Mouse (Mus musculus) hindbrain, embryonic 11.5 days (tissue): ENCODE data around the gene Kcnip4. TPM values are rescaled to one million over a fixed set of nuclear protein-coding genes. Genes with fewer than 3 reads are reported as not detected.

Experiments used
- ATAC-seq: fragments of 200-750 bp; cut with Nextera tagmentation; 2 replicates; pipeline ENCODE4 v1.8.0; 2017; ENCODE audit warnings: mild to moderate bottlenecking, moderate TSS enrichment, moderate library complexity; ENCODE audit not compliant: low FRiP score
- DNase-seq: peaks from one replicate; pipeline ENCODE4 v3.0.0-alpha.2; 2015; ENCODE audit warnings: low spot score
- H3K27ac ChIP-seq: fragments of 300-500 bp; sonication (generic); 2 replicates; pipeline ENCODE4 v1.5.1; 2014; ENCODE audit warnings: mild to moderate bottlenecking, low read depth, low read length
- H3K27me3 ChIP-seq: fragments of 300-500 bp; sonication (generic); 2 replicates; pipeline ENCODE4 v1.6.1; 2014; ENCODE audit warnings: mild to moderate bottlenecking, low read length, moderate library complexity, mixed read lengths; ENCODE audit not compliant: control insufficient read depth, insufficient read depth
- H3K36me3 ChIP-seq: fragments of 300-500 bp; sonication (generic); 2 replicates; pipeline ENCODE4 v1.6.1; 2014; ENCODE audit warnings: mild to moderate bottlenecking, low read length, moderate library complexity, mixed read lengths; ENCODE audit not compliant: control insufficient read depth, insufficient read depth
- H3K4me1 ChIP-seq: fragments of 300-500 bp; sonication (generic); replicated peaks from 2 replicates; pipeline ENCODE4 v1.6.1; 2014; ENCODE audit warnings: low read length, mixed read lengths; ENCODE audit not compliant: control insufficient read depth, insufficient read depth
- H3K4me2 ChIP-seq: fragments of 300-500 bp; sonication (generic); replicated peaks from 2 replicates; pipeline ENCODE4 v1.6.1; 2014; ENCODE audit warnings: mild to moderate bottlenecking, low read depth, low read length
- H3K4me3 ChIP-seq: fragments of 300-500 bp; sonication (generic); 2 replicates; pipeline ENCODE4 v1.5.1; 2014; ENCODE audit warnings: low read depth, low read length
- H3K9ac ChIP-seq: fragments of 300-500 bp; sonication (generic); 2 replicates; pipeline ENCODE4 v1.6.1; 2014; ENCODE audit warnings: low read depth, low read length
- H3K9me3 ChIP-seq: fragments of 300-500 bp; sonication (generic); 2 replicates; pipeline ENCODE4 v1.6.1; 2016; ENCODE audit warnings: low read length; ENCODE audit not compliant: control insufficient read depth
- whole genome bisulfite sequencing: fragments of 180-500 bp; shearing (Covaris S2); extraction: QIAGEN DNeasy Blood & Tissue Kit; methylation state at CpG from one replicate; pipeline ENCODE4 v1.1.7; 2014; 5-methylcytosine and 5-hydroxymethylcytosine counted together
- polyA plus RNA-seq: library from polyadenylated mRNA; unstranded; fragments of >200 nt; fragmentation: Nextera tagmentation; extraction: Ambion mirVana; gene quantifications from 2 replicates; pipeline ENCODE4 v1.2.1, GENCODE M21; 2014

The Kcnip4 gene
- polyA plus RNA-seq, 1 experiment from 2014 or later: 4.2 TPM

DNA sequence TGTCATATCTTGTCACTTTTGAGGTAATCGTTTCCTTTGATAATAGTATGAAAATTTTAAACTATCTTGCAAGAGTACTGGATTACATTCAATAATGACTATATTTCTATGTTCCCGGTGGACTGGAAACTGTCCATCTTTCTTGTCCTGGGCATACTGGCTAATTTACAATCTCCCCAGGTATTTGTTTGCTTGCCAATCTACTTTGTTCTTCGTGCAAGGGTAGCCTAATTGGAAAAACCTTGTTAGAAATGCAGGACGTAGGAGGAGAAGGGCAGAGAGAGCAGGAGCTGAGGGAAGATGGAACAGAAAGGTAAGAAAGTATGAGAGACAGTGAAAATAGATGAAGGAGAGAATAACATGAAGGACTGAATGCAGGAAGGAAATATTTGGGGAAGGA lies 226.1 kb downstream of the Kcnip4 start:
- Histone ChIP-seq H3K4me1 (no peaks in the 10 kb centered on the region), H3K4me2 (no peak overlapping the region), H3K27me3 (no peaks in the 10 kb centered on the region), H3K4me3 (no peak overlapping the region), H3K36me3 (no peaks in the 10 kb centered on the region), H3K9ac (no peak overlapping the region), H3K9me3 (no peaks in the 10 kb centered on the region), H3K27ac (no peak overlapping the region)
- ATAC-seq: no peak
- no peak for DNase-seq
- WGBS: 58% methylated on average over 4 of the region's 4 CpGs

DNA sequence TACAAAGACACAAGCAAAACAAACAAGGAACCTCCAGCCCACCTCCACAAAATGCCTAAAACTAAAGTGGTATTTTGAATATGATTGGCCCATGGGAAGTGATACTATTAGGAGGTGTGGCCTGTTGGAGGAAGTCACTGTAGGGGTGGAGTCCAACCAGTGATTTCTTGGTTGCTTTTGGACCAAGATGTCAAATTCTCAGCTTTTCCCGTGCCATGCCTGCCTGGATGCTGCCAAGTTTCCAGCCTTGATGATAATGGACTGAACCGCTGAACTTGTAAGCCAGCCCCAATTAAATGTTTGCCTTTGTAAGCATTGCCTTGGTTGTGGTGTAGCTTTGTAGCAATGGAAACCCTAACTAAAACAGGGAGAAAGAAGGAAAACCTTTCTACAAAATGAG lies 232.3 kb downstream of the Kcnip4 start:
- no peaks in the 10 kb centered on the region for H3K27me3 ChIP-seq
- WGBS: 98% methylated on average over 2 of the region's 2 CpGs
- ATAC-seq: no peak
- H3K9ac ChIP-seq: no peak overlapping the region
- H3K4me1 ChIP-seq: no peaks in the 10 kb centered on the region
- DNase-seq: no peak
- no peaks in the 10 kb centered on the region for H3K36me3 ChIP-seq
- no peaks in the 10 kb centered on the region for H3K9me3 ChIP-seq
- H3K4me3 ChIP-seq: no peak overlapping the region
- H3K4me2 ChIP-seq: no peak overlapping the region
- H3K27ac ChIP-seq: no peak overlapping the region

DNA sequence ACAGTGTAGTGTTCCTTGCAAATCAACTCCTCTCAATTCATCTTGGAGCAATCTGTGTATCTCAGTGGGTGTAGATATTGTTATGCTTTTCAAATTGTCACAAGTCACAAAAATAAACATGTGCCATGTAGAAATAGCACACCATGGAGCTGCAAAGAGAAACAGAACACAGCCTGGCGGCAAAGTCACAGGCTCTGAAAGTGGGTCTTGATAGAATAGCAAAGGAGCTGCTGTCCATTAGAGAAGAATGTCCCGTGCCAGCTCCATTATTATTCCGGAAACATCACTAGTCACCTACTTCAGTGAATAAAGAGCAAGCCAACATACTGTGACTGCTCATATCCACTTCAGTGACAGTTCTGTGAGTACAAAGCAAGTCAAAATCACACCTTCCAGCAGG lies 232.9 kb downstream of the Kcnip4 start:
- no peak overlapping the region for H3K4me2 ChIP-seq
- no peaks in the 10 kb centered on the region for H3K4me1 ChIP-seq
- no peaks in the 10 kb centered on the region for H3K27me3 ChIP-seq
- ATAC-seq (no peak), DNase-seq (no peak)
- H3K9me3 ChIP-seq: no peaks in the 10 kb centered on the region
- no peaks in the 10 kb centered on the region for H3K36me3 ChIP-seq
- no peak overlapping the region for H3K9ac ChIP-seq
- no peak overlapping the region for H3K4me3 ChIP-seq
- no peak overlapping the region for H3K27ac ChIP-seq
- 78% methylated on average over 3 of the region's 3 CpGs for WGBS

DNA sequence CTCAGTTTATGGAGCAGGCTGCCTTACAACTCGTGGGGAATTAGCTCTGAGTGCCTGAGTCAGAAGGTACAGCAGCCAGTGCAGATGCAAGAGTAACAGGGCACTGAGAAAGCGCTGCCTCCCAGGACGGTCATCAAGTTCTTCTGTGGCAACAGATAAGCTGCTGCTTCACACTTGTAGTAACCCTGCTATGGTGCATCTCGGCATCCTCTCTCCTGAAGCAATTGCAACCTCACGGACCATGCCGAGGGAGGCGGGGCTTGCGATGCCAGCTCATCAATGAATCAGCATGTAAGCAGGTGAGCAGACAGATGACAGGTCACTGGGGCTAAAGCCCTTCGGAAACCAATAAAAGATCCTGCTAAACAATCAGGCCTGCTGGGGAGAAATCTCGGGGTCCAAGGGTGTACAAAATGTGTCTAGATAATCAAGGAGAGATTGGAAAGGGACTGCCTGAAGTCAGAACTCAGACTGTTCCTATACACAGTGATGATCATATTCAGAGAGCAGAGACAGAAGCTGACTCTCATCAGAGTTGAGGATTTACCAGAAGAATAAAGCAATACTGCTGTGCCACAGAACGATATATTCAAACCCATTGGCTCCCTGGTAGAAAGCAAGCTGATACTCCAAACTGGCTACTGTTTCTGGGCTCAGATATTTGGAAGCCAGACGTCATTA lies 239.1 kb downstream of the Kcnip4 start:
- no peak overlapping the region for H3K4me3 ChIP-seq
- H3K4me1 ChIP-seq: no peaks in the 10 kb centered on the region
- no peaks in the 10 kb centered on the region for H3K27me3 ChIP-seq
- H3K9me3 ChIP-seq: no peaks in the 10 kb centered on the region
- no peaks in the 10 kb centered on the region for H3K36me3 ChIP-seq
- WGBS: 31% methylated on average over 12 of the region's 12 CpGs
- 0 out of 2 replicates have a peak, but pooled peaks have one; percentile 45 for ATAC-seq
- H3K27ac ChIP-seq: no peak overlapping the region
- H3K9ac ChIP-seq: no peak overlapping the region
- peak overlapping the region; percentile 7; the same call in 1 of the 2 replicates for H3K4me2 ChIP-seq
- DNase-seq: peak; percentile 14

DNA sequence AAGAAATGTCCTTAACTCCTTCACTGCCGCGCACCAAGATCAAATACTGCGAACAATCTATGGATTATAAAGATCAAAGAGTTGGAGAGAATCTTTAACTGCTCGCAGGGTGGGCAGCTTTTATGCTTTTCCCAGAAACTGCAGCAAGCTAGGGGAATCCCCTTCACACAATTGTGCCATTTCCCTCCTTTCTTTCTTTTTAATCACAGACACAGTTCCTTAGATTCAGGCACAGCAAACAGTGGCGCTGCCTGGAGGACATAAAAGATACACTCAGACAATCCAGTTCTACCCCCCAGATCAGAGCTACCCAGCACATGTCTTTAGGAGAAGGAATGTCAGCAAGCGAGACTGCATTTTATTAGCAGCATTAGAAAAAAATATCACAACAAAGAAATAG lies 239.9 kb downstream of the Kcnip4 start:
- H3K9me3 ChIP-seq: no peaks in the 10 kb centered on the region
- WGBS: 53% methylated on average over 6 of the region's 6 CpGs
- peak; percentile 2 for DNase-seq
- H3K4me2 ChIP-seq: no peak overlapping the region
- no peaks in the 10 kb centered on the region for H3K4me1 ChIP-seq
- H3K9ac ChIP-seq: no peak overlapping the region
- H3K4me3 ChIP-seq: no peak overlapping the region
- no peak for ATAC-seq
- H3K36me3 ChIP-seq: no peaks in the 10 kb centered on the region
- H3K27me3 ChIP-seq: no peaks in the 10 kb centered on the region
- H3K27ac ChIP-seq: no peak overlapping the region

DNA sequence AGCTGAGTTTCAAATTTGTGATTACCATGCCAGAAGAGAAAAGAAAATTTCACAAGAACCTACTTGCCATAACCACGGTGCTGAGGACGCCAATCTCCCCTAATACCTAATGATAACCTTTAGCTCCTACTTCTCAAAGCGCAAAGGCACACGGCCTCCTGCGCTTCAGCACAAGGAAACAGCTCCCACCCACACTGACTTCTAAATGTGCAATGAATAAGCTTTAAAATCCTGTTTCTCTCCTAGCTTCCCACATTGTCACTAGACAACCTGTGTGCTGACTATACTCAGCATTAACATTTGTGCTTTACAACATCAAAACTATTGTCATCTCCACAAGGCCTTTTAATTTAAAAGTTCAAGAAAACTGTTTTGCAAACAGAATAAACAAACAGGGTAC lies 241.3 kb downstream of the Kcnip4 start:
- WGBS: 85% methylated on average over 5 of the region's 5 CpGs

DNA sequence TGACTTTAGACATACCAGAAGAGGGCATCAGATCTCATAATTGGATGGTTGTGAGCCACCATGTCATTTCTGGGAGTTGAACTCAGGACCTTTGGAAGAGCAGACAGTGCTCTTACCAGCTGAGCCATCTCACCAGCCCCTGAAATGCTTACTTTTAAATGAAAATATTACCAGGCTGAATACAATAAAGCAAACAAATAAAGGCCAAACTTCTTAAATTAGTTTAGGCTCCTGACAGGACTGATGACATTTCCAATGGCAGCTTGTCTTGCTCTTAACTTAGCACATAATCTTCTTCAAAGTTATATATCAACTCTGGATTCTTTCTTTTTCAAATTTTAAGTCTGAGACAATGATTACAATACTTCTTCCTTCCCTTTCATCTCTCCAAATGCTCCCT lies 252.8 kb downstream of the Kcnip4 start:
- no peaks in the 10 kb centered on the region for H3K9me3 ChIP-seq
- H3K27me3 ChIP-seq: no peaks in the 10 kb centered on the region
- no peak overlapping the region for H3K9ac ChIP-seq
- no peak overlapping the region for H3K27ac ChIP-seq
- ATAC-seq (no peak), DNase-seq (no peak)
- H3K4me1 ChIP-seq: no peaks in the 10 kb centered on the region
- H3K36me3 ChIP-seq: no peaks in the 10 kb centered on the region
- no peak overlapping the region for H3K4me3 ChIP-seq
- no peak overlapping the region for H3K4me2 ChIP-seq

More for the DNA sequence above, 241.3 kb downstream of the Kcnip4 start:
- Histone ChIP-seq H3K4me3 (no peak overlapping the region), H3K27me3 (no peaks in the 10 kb centered on the region), H3K4me1 (no peaks in the 10 kb centered on the region), H3K4me2 (no peak overlapping the region), H3K9me3 (no peaks in the 10 kb centered on the region), H3K27ac (no peak overlapping the region), H3K36me3 (no peaks in the 10 kb centered on the region), H3K9ac (no peak overlapping the region)
- DNase-seq (no peak), ATAC-seq (no peak)

DNA sequence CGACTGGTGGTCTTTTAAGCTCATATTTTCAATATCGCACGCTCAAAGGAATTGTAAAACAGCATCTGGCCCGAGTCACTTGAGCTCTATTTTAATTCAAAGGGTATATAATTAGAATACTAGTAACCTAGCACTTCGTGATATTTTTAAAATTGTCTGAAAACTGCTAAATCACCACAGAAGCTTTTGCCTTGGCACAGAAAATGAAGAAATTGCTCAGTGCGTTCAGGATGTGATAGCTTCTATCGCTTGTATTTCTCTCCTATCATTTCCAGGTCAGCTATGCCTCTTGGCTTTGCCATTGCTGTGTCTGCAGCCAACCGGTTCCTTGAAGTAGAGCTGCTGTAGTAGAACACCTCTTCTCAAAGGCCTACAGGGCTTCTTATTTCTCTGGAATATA lies 255.9 kb downstream of the Kcnip4 start:
- H3K4me3 ChIP-seq: no peak overlapping the region
- no peak overlapping the region for H3K4me2 ChIP-seq
- no peaks in the 10 kb centered on the region for H3K4me1 ChIP-seq
- H3K36me3 ChIP-seq: no peaks in the 10 kb centered on the region
- WGBS: 90% methylated on average over 8 of the region's 8 CpGs
- DNase-seq (no peak), ATAC-seq (no peak)
- no peaks in the 10 kb centered on the region for H3K9me3 ChIP-seq
- H3K27ac ChIP-seq: no peak overlapping the region
- H3K27me3 ChIP-seq: no peaks in the 10 kb centered on the region
- H3K9ac ChIP-seq: no peak overlapping the region

DNA sequence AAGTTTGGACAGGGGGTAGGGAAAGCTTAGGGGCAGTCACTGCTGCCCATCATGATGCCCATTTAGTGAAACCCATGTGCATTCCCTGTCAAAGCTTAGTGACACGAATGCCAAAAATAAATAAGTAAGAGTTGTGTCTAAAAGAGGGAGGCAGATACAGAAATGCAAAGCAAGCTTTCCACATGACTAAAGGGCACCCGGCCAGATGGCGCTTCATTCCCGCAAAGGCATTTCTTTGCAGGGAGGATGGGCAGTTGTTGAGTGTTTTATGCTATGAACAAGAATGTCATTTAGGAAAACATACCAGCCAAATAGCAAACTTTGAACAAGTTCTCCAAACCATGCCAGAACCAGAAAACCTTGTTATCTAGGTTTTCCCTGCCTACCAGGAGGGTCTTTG lies 265.4 kb downstream of the Kcnip4 start:
- Histone ChIP-seq H3K4me3 (no peak overlapping the region), H3K4me1 (no peaks in the 10 kb centered on the region), H3K9me3 (no peaks in the 10 kb centered on the region), H3K4me2 (no peak overlapping the region), H3K9ac (no peak overlapping the region), H3K27me3 (no peaks in the 10 kb centered on the region), H3K27ac (no peak overlapping the region), H3K36me3 (no peaks in the 10 kb centered on the region)
- ATAC-seq: no peak
- DNase-seq: no peak
- WGBS: 86% methylated on average over 4 of the region's 4 CpGs
